Mouse (Mus musculus) cerebellum, adult 2 months (tissue): ENCODE measurements around the gene Chtf18. TPM values are rescaled to one million over a fixed set of nuclear protein-coding genes. Genes with fewer than 3 reads are reported as not detected.

Experiments used
- DNase-seq, 2 experiments: peaks; one replicate each; pipeline ENCODE4 v3.0.0; 2021
- H3K27ac ChIP-seq: fragments of 200-500 bp; 2 replicates; pipeline ENCODE4 v1.5.1; 2012; ENCODE audit warnings: low read length, control low read depth, inconsistent platforms; ENCODE audit not compliant: insufficient read depth
- H3K27me3 ChIP-seq: fragments of 200-500 bp; 2 replicates; pipeline ENCODE4 v1.6.1; 2012; ENCODE audit warnings: inconsistent platforms, mild to moderate bottlenecking, low read length, moderate library complexity; ENCODE audit not compliant: control insufficient read depth, insufficient read depth
- H3K4me1 ChIP-seq: fragments of 200-500 bp; 2 replicates; pipeline ENCODE4 v1.6.1; 2011; ENCODE audit warnings: low read length; ENCODE audit not compliant: control insufficient read depth, insufficient read depth
- H3K4me3 ChIP-seq: fragments of 200-500 bp; replicated peaks from 2 replicates; pipeline ENCODE3; 2011; ENCODE audit warnings: mild to moderate bottlenecking, low read depth, low read length, control low read depth; ENCODE audit not compliant: insufficient read depth
- CTCF ChIP-seq: fragments of 200-500 bp; IDR thresholded peaks from 2 replicates; pipeline ENCODE4 v1.5.1; 2011; ENCODE audit warnings: low read depth, mild to moderate bottlenecking, control low read depth, low read length, moderate library complexity, borderline replicate concordance; ENCODE audit not compliant: insufficient read depth
- POLR2A ChIP-seq: fragments of 200-500 bp; IDR thresholded peaks from 2 replicates; pipeline ENCODE4 v1.6.1; 2011; ENCODE audit warnings: low read length, control low read depth, borderline replicate concordance; ENCODE audit not compliant: insufficient read depth
- WGBS: fragments of 180-500 bp; shearing (Covaris S2); methylation state at CpG from one replicate; pipeline ENCODE4 v1.1.7; 2018; 5-methylcytosine and 5-hydroxymethylcytosine counted together
- polyA plus RNA-seq: library from polyadenylated mRNA; depleted of rRNA; stranded (reverse); fragments of >200 nt; gene quantifications from 2 replicates; pipeline ENCODE4 v1.2.3, GENCODE M21; 2012

Gene Chtf18
- polyA plus RNA-seq, 1 experiment: 3.7 TPM

GRCm38 (mm10) chr17:25723470-25723869 lies 3.7 kb downstream of the Chtf18 start:
- TF ChIP-seq CTCF (no peak), POLR2A (no peak)

GRCm38 (mm10) chr17:25721476-25721875 lies 5.7 kb downstream of the Chtf18 start:
- Histone ChIP-seq H3K27me3 (no peaks in the 10 kb centered on the region; the same call in 1 of the 2 replicates), H3K4me1 (no peaks in the 10 kb centered on the region), H3K4me3 (no peak overlapping the region), H3K27ac (no peak overlapping the region)
- no peak for DNase-seq
- no peak for TF ChIP-seq CTCF
- TF ChIP-seq POLR2A: no peak
- WGBS: 95% methylated on average over 5 of the region's 5 CpGs

More at GRCm38 (mm10) chr17:25723470-25723869, 3.7 kb downstream of the Chtf18 start:
- Histone ChIP-seq H3K4me1 (peaks cover 3% of the 10 kb centered on the region), H3K27me3 (no peaks in the 10 kb centered on the region), H3K4me3 (no peak overlapping the region), H3K27ac (no peak overlapping the region)
- DNase-seq: no peak
- WGBS: 92% methylated on average over 19 of the region's 19 CpGs

GRCm38 (mm10) chr17:25717691-25718090 lies 9.5 kb downstream of the Chtf18 start:
- Histone ChIP-seq H3K4me1 (no peaks in the 10 kb centered on the region), H3K4me3 (no peak overlapping the region), H3K27me3 (no peaks in the 10 kb centered on the region; the same call in 1 of the 2 replicates), H3K27ac (no peak overlapping the region)
- no peak for DNase-seq
- TF ChIP-seq POLR2A: no peak
- TF ChIP-seq CTCF: no peak
- 6% methylated on average over 6 of the region's 6 CpGs for WGBS

GRCm38 (mm10) chr17:25716711-25717637 lies 10.2 kb downstream of the Chtf18 start, which contains the start of gene Gng13:
Gene Gng13 (plus strand): TSS chr17:25717171.
- Histone ChIP-seq H3K4me3 (no peak within 1 kb of the TSS), H3K27me3 (no peaks in the 10 kb centered on the region; the same call in 1 of the 2 replicates), H3K27ac (no peak within 1 kb of the TSS), H3K4me1 (no peaks in the 10 kb centered on the region)
- DNase-seq: no peak
- TF ChIP-seq POLR2A: no peak
- no peak for TF ChIP-seq CTCF
- 1% methylated on average over 45 of the region's 45 CpGs for WGBS

GRCm38 (mm10) chr17:25716130-25716529 lies 11.1 kb downstream of the Chtf18 start:
- no peak overlapping the region for H3K27ac ChIP-seq
- 8% methylated on average over 6 of the region's 6 CpGs for WGBS
- no peak for DNase-seq
- no peaks in the 10 kb centered on the region; the same call in 1 of the 2 replicates for H3K27me3 ChIP-seq
- H3K4me1 ChIP-seq: no peaks in the 10 kb centered on the region
- no peak overlapping the region for H3K4me3 ChIP-seq
- TF ChIP-seq POLR2A (no peak), CTCF (no peak)

- no peak for DNase-seq
- 55% methylated on average over 3 of the region's 3 CpGs for WGBS
- TF ChIP-seq POLR2A (no peak), CTCF (no peak)
These were observed 11.6 kb downstream of the Chtf18 start for GRCm38 (mm10) chr17:25715627-25716026.

GRCm38 (mm10) chr17:25711136-25711535 lies 16.1 kb downstream of the Chtf18 start:
- no peak overlapping the region for H3K4me3 ChIP-seq
- DNase-seq: no peak
- no peaks in the 10 kb centered on the region for H3K4me1 ChIP-seq
- TF ChIP-seq POLR2A: no peak
- TF ChIP-seq CTCF: no peak
- no peak overlapping the region for H3K27ac ChIP-seq
- 64% methylated on average over 4 of the region's 4 CpGs for WGBS
- no peaks in the 10 kb centered on the region for H3K27me3 ChIP-seq

More at GRCm38 (mm10) chr17:25715627-25716026, 11.6 kb downstream of the Chtf18 start:
- Histone ChIP-seq H3K4me1 (no peaks in the 10 kb centered on the region), H3K4me3 (no peak overlapping the region), H3K27me3 (no peaks in the 10 kb centered on the region; the same call in 1 of the 2 replicates), H3K27ac (no peak overlapping the region)
